Mouse (Mus musculus) fat pad, adult 2 months (tissue): ENCODE data around the gene Alad.

Experiments used
- DNase-seq: peaks from one replicate; pipeline ENCODE4 v3.0.0-alpha.2; 2011; ENCODE audit warnings: low read depth, low spot score; ENCODE audit errors: extremely low read depth

Alad gene

DNA sequence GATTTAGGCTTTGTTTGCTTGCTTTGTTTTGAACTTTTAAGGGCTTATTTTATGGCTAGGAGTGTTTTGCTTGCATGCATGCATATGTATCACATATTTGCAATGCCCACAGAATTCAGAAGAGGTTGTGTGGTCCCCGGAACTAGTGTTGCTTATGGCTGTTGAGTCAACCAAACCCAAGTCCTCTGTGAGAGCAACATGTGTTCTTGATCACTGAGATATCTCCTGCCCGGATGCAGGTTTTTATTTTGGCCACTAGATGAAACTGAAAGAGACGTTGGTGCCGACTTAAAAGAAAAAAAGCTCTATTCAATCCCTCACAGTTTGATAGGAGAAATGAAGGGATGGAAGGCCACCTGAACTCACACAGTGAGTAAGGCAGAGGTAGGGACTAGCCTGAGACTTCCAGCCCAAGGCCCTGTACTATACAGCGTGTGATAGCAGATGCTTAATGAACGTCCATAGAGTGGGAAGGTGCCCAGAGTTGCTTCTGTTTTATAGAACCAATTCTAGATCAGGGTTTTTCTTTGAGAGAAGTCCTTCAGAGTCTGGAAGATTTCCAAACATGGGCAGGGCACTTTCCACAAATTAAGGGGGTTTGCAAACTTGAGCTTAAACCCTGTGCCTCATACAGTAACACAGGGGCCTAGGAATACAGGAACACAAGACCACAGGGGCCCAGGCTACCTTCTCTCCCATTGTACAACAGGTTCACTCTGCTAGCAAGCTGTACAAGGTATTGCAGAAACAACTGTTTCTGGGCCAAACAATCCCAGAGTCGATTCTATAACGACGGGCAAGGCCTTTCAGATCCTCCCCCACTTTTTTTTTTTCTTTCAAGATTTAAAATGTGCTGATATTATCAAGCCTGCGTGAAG lies 1.9 kb downstream of the Alad start:
- DNase-seq, result no peak

GRCm38 (mm10) chr4:62517046-62517445 lies 2.7 kb downstream of the Alad start:
- DNase-seq, result no peak

DNA sequence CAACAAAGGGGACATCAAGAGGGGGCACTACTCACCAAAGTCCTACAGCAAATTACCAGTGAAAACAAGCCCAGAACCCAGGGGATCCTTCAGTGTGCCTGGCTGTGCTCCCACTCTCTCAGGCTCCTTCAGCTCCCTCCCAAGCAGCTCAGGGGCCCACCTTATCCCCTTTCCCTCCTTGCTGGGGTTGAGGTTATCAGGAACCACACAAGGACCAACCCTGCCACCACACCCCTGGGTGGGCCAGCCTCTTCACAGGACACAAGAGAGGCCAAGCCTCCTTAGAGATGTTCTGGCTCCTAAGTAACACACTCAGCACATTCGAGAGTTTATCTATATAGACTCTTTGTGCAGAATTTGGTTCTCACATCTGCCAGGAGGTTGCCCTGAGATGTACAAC lies 3.1 kb downstream of the Alad start:
- no peak for DNase-seq

DNA sequence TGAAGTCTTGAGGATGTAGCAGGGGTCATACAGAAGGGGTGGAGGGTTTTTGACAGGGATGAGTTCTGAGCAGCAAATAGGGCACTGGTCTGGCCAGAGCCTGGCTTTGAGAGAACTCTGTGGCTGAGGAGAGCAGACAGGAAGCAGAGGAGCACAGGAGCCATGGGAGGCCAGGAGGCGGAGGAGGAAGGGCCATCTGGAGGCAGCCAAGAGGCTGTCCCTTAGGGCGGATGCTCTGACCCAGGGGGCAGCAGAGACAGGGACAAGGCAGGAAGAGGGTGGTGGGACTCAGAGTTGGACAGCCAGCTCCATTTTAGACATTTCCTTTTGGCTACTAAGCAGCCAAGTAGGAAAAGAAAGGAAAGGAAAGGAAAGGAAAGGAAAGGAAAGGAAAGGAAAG lies 3.6 kb downstream of the Alad start:
- no peak for DNase-seq

GRCm38 (mm10) chr4:62515490-62515889 lies 4.2 kb downstream of the Alad start:
- DNase-seq, result no peak

DNA sequence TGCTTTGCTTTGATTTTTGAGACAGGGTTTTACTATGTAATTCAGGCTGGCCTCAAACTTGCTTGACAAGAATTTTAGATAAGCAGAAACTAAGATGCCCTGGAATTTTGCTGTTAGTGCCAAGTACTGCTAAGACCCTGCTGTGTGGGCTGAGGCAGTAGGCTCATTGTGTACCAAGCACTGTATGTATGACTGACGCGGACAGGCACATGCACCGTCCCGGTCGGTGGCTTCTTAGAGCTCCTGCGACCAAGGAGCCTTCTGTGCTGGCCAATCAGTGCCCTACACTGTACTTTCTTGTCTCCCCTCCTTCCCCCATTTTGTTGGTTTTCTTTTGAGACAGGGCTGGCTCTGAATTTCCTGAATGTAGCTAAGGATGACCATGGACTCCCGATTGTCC lies 4.7 kb downstream of the Alad start:
- no peak for DNase-seq

- DNase-seq, result no peak
These were observed 5.7 kb downstream of the Alad start for GRCm38 (mm10) chr4:62513998-62514506.

- DNase-seq, result no peak
These were observed 9.8 kb downstream of the Alad start for GRCm38 (mm10) chr4:62509946-62510345.

DNA sequence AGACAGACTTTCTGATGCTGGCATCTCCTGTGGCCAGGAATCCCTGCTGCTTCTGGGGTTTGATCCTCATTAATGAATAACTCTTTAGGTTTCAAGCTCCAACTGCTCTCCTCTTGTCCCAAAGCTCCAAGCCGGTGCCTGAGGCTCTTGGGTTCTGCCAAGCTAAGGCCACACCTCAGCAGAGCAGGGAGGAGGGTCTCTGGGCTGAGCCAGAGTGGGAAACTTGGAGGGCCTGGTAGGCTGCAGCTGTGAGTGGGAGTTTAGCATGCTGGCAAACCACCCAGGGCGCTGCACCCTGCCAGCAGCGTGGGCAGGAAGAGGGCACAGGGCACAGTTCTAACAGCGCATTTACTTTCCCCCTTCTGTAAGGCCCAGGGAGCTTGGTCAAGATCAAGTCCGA lies 10.9 kb downstream of the Alad start:
- DNase-seq, result no peak

DNA sequence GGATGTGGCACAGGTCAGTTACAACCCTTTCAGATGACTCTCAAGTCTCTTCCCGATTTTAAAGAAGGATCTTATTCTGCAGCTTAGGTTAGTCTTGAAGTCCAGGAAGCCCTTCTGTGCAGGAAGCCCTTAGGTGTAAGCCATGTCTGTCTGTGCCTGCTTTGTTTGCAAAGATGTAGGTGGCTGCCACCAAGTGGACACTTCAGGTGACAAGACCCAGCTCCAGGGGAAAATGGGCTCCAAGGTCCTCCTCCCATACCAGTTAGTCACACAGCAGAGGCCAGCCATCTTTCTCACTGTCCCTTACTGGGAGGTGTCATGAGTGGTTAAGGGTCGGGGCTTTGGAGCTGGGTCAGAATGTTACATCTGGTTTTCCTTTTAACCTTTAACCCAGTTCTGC lies 12.9 kb downstream of the Alad start:
- DNase-seq, result no peak

DNA sequence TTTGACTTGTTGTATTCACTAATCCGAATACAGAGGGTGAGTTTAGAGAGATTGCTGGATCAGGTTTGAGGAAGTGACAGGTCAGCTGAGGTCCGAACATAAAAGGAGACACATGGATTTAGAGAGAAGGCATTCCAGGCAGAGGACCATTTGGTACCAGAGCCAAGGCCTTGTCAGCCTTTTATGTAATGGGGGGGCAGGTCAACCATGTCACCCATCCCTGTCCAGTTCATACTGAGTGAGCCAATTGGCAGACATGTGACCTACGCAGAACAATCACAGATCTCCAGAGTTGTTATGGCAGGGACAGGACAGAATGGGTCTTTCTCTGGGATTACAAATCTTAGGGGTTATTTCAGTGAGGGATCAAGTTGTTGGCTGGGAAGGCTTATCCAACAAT lies 13.7 kb downstream of the Alad start:
- no peak for DNase-seq

GRCm38 (mm10) chr4:62503374-62503970 lies 16.2 kb downstream of the Alad start, which contains the start of gene Hdhd3:
TSS of gene Hdhd3 (minus strand) at chr4:62503467.
- no peak for DNase-seq

DNA sequence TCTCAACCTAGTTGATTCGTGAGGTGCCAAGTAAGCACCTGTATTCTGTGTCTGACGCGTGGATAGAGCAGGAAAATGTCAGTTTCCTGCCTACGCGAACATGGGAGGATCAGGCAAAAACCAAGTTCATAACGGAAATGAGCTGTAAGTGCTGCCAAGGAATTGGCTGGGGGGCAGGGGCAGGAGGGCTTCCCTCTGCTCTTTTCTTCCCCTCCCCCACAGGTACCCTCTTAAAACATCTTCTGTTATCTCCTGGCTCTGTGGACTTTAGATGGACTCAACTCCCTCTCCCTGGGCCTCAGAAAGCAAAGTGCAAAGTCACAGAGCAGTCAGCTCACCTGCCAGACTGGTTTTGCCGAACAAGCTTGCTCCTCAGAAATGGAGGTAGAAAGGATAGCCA lies 16.7 kb downstream of the Alad start:
- no peak for DNase-seq

GRCm38 (mm10) chr4:62501964-62502732 lies 17.6 kb downstream of the Alad start:
- no peak for DNase-seq

- no peak for DNase-seq
These were observed 18.2 kb downstream of the Alad start for GRCm38 (mm10) chr4:62501534-62501933.

GRCm38 (mm10) chr4:62500799-62501198 lies 18.9 kb downstream of the Alad start:
- DNase-seq, result no peak

DNA sequence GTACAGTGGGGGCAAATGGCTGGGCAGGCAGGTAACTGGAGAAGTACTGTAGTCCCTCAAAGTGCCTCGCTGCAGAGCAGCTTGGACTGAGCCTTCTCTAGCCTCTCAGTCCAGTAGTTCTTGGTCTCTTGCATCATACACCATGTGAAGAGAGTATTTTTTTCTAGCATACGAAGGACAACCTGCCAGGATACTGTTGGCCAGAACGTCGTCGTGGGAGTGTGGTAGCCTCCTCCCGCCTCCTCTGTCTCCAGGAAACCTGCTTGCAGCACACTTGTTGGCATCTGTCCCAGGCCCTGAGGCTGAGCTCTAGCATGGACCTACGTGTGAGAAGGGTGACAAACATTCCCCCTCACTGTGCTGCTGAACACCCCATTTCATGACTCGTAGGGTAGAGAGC lies 22.9 kb downstream of the Alad start:
- DNase-seq, result no peak

GRCm38 (mm10) chr4:62495946-62496345 lies 23.8 kb downstream of the Alad start:
- no peak for DNase-seq

DNA sequence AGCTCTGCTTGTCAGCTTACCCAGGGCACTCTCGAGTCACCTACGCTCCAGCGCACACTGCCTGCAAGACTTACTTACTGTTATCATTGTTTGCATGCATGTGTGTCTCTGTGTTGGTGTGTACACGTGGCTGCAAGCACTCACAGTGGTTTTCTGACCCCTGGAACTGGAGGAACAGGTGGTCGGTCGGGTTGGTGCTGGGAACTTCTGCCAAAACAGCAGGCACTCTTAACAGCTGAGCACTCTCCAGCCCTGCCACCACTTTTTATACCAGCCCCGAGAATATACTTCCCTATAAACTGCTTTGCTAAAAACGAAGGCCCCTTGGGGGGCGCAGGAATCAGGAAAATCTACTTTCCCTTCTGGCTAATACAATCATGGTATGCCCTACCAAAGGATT lies 25.5 kb downstream of the Alad start:
- no peak for DNase-seq

DNA sequence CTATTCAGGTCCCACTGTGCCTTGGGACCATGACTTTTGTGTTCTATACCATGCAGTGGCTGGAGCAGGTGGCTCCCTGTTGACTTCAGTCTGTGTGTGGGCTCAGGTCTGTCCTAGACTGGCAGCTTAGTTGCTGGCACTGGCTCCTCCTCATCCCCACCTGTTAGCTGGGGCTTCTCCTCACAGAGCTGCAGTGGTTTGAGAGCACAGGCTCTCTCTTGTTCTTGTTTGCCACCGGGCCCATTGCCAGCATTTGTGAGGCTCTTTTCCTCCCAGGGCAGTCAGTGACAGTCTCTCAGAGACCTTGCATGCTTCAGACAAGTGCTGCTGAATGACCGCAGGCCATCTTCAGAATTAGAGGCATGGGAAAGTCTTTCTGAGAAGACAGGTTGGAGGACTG lies 27.0 kb downstream of the Alad start:
- no peak for DNase-seq

DNA sequence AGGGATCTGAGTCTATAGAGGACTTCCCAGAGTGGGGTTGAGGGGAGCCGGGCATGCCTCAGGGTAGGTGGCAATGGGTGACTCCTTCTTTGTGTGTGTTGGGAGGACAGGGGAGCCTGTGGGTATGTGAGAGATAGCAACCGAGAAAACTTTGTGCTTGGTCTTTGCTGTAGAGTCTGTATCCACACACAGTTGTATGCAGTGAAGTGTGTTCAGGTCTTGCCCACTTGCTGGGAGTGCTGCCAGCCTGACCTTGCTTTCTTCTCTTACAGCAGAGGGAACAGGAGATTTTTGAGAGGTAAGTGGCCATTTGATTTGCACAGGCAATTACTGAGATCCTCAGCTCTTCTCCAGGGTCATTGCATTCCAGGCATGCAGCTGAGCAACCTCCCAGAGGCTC lies 31.8 kb downstream of the Alad start:
- no peak for DNase-seq

- no peak for DNase-seq
These were observed 32.5 kb downstream of the Alad start for GRCm38 (mm10) chr4:62487172-62487571.
